Mouse (Mus musculus) cortical plate, adult 2 months (tissue): ENCODE data around the gene Kansl1l.

Experiments used
- CTCF ChIP-seq: fragments of 200-500 bp; IDR thresholded peaks from 2 replicates; pipeline ENCODE4 v1.5.1; 2011; ENCODE audit warnings: mild to moderate bottlenecking, control low read depth, low read length; ENCODE audit not compliant: insufficient read depth; ENCODE audit errors: extremely low read depth
- POLR2A ChIP-seq: fragments of 200-500 bp; IDR thresholded peaks from 2 replicates; pipeline ENCODE4 v1.6.1; 2011; ENCODE audit warnings: mild to moderate bottlenecking, low read length, control low read depth; ENCODE audit not compliant: insufficient read depth; ENCODE audit errors: extremely low read depth

GRCm38 (mm10) chr1:66782296-66782695 lies 35.1 kb downstream of the Kansl1l start:
- TF ChIP-seq CTCF = no peak
- TF ChIP-seq POLR2A = no peak
